Mouse (Mus musculus) adrenal gland (tissue): Measurements from ENCODE around the gene Jph2.
"Not testable (repeated sequence)": the region's sequence is repeated elsewhere in the genome, so short reads cannot be mapped to it uniquely, and the experiment has no call there.

Experiments used
- intact Hi-C: fragments of 180-260 bp; cut with DNase I; formaldehyde crosslinking; loops from one replicate; pipeline ENCODE4 v1.15.1; 2025

The Jph2 gene

GRCm38 (mm10) chr2:163412419-163412818, 14.6 kb upstream of the Jph2 start:
- intact Hi-C loops, result no loop called here

DNA sequence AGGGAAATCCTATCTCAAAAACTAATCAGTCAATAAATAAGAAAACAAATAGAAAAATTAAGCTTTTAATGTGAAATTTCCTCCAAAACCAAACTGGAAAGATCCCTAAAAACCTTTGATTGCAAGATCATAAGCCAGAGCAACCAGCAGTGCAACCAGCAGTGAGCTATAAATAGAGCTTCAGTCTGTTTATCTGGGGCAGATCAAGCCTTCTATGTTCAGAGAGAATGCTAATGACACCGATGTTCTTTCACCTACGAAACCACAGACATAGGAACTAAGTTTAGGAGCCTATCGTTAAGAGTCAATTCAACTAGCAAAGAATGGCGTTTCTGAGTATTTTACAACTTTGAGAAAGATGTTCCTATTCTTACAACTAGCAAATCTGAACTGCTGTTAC, 14.0 kb upstream of the Jph2 start:
- intact Hi-C loops, result no loop called here

- intact Hi-C loops, result not testable (repeated sequence)
These were observed 13.6 kb upstream of the Jph2 start for GRCm38 (mm10) chr2:163411344-163411743.

- intact Hi-C loops, result no loop called here
These were observed 12.4 kb upstream of the Jph2 start for GRCm38 (mm10) chr2:163410211-163410610.

GRCm38 (mm10) chr2:163404037-163404815, 6.4 kb upstream of the Jph2 start:
- intact Hi-C loops, result loop anchor here (5.0 kb wide), 1 partner anchor 302 kb away; no protein-coding TSS in a partner anchor

DNA sequence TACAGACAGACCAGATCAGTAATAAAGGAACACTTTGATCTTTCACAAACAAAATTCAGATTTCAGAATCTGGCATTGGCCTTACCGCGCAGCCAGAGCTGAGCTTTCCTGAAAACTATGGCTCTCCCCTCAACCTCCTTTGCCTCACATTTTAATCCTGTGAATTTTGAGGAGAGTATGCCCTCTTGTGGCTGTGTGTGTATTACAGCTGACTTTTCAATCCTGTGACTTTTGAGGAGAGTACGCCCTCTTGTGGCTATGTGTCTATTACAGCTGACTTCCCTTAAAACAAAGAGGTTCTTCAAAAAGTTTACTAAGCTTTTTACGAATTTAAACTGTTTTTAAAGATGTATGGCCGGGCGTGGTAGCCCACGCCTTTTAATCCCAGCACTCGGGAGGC, 3.4 kb upstream of the Jph2 start:
- intact Hi-C loops, result loop anchor here (1.0 to 5.0 kb wide), 2 partner anchors 61 to 299 kb away; no protein-coding TSS in a partner anchor

DNA sequence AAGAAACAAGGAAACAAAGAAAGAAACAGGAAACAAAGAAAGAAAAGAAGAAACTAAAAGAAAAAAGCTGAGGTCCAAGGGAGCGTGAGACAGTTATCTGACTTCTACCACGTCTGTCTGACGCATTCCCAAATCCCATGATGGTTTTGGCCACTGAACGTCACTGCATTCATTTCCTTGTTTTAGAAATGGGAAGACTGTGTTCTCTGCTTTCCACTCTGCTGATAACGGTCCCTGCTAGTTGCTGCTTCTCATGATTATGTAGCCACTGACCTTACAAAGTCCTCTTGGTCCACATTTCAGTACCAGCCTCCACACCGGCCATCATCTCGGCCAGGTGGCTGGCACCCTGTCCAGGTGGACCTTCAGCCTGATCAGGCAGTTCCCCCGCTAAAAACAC, 1.4 kb upstream of the Jph2 start:
- intact Hi-C loops, result no loop called here

DNA sequence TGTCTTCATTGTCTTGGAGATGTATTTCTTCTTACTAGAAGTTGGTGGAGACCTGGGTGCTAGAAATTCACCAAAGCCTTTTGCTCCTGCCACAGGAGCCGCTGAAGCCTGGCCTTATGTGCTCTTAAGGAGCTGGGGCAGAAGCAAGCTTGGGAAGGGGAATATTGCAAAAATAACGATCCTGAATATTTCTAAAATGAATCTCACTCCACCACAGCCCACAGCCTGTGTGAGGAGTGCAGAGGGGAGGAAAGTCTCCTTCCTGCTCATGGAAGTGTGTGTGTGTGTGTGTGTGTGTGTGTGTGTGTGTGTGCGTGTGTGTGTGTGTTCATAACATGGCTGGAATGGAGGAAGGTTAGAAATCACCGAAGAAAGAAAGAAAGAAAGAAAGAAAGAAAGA, 977 bp upstream of the Jph2 start:
- intact Hi-C loops, result no loop called here

DNA sequence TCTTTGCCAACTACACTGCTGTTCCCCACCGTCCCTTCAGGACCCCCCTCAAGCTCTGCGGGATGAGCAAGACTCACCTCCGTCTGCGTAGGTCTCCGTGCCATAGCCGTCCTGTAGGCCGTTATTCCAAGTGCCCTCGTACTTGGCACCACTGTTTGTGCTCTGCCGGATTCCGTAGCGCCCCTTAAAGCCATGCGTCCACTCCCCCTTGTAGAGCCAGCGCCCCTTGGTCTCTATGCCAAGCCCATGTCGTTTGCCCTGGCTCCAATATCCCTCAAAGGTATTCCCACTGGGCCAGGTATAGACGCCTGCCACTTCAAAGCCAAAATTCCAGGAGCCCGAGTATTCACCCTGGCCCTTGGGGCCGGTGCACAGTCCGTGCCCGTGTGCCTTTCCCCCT, 722 bp downstream of the Jph2 start:
- intact Hi-C loops, result no loop called here

- intact Hi-C loops, result no loop called here
These were observed 2.8 kb downstream of the Jph2 start for GRCm38 (mm10) chr2:163394977-163395376.

- intact Hi-C loops, result no loop called here
These were observed 3.8 kb downstream of the Jph2 start for GRCm38 (mm10) chr2:163393976-163394375.

GRCm38 (mm10) chr2:163393241-163393640, 4.6 kb downstream of the Jph2 start:
- intact Hi-C loops, result no loop called here

GRCm38 (mm10) chr2:163392436-163392835, 5.4 kb downstream of the Jph2 start:
- intact Hi-C loops, result no loop called here

DNA sequence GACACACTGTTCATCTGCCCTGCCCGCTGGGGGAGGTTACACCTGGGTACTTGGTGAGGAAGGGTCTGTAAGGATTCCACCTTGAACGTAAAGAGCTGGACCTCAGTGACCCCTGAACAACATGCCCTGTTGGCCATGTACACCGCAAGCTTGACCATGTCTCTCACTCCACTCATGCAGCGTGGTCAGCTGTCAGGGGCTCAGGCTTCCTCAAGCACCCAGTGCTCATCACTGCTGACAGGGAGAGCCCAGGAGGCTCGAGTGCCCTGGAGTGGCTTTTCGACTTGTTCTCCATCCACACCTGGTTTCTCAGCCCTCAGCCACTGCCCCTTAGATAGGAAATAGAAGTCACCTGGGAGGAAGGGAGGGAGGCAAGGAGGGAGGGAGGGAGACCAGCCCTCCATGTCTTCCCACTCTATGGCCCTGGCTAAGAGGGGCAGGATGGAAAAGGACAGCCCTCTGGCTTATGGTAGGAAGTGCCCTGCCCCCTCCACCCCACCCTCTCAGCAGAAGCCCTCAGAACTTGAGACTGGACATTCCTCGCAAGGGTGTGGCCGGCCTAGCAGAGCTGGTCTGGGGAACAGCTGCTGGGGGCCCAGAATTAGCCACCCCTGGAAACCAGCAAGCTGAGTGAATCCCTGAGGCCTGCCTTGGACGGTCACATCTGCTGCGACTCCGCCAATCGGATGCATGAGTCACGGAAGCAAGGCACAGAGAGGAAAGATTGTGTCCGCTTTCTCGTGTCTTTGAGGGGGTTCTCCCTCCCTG, 11.2 kb downstream of the Jph2 start:
- intact Hi-C loops, result no loop called here

GRCm38 (mm10) chr2:163385126-163385525, 12.7 kb downstream of the Jph2 start:
- intact Hi-C loops, result no loop called here

GRCm38 (mm10) chr2:163381246-163381645, 16.5 kb downstream of the Jph2 start:
- intact Hi-C loops, result no loop called here

DNA sequence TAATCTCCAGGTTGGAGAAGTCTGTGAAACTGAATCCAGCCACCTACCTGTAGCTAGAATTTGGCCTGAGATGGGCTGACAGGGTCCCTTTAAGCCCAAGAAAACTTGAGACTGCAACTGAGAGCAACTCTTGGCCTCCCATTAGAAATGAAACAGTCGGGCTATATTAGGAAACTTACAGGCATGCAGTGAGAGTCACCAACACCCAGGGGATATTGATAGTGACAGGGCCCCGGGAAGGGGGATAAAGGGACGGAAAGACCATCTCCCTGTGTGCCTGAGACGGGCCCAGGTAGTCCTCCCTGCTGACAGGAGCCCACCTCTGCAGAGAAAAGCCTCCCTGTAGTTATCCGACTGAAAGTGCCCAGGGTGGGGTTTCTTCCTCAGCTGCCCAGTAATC, 18.4 kb downstream of the Jph2 start:
- intact Hi-C loops, result no loop called here

DNA sequence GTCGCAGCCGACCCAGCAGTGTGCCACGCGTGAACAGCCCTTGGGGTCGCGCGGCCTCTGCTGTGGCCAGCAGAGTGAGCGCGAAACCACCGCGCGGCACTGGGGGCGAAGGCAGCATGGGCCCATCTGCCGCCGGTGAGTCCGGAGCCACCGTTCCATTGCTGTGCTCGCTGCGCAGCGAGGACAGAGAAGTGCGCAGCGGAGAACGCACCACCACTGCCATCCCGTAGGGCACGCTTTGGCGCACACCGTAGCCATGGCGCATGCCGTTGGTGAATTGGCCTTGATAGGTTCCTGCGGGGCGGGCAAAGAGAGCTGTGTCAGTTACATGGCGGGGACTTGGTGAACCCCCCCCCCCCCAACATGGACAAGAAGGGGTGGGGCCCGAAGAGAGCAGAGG, 21.7 kb downstream of the Jph2 start:
- intact Hi-C loops, result no loop called here

DNA sequence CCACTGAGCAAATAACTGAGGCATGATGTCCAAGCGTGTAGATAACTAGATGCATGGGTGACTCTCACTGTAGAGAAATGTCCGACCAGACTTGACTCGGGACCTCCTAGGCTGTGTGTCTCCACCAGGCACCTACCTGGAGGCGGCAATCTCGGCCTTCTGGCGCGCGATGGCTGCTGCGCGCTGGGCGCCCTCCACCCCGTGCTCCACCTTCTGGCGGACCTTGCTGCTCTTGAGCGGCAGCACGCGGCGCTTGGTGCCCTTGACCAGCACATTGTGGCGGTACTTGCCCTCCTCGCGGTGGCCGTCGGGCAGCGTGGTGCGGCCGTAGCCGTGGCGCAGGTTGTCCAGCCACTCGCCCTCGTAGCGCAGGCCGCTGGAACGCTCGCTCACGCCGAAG, 22.3 kb downstream of the Jph2 start:
- intact Hi-C loops, result no loop called here

DNA sequence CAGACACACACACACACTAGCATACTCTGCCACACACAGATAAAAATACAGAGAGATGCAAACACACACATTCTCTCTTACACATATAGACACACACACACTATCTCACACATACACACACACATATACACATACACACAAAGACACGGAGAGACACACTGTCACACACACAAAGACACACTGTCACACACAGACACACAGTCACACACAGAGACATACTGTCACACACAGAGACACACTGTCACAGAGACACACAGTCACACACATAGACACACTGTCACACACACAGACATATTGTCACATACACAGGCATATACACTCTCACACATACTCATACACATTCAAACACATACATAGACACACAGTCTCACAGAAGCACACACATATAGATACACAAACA, 25.2 kb downstream of the Jph2 start:
- intact Hi-C loops, result no loop called here

DNA sequence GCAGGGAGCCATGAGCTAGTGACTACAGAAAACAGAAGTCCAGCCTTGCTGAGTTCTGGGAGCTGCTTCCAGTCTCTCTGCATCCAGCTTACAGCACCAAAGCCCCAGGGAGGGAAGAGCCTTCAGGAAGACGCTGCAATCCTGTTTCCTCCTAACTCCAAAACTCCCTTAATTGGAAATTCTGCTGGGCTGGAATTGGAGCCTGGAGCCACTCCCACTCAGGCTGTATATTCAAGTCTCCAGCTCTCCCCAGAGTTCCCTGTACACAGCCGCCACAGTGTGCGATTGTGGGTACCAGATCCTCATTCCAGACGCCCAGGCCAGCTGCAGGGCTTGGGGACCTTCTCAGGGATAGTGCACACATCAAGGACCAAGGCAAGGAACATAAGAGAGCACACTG, 27.6 kb downstream of the Jph2 start:
- intact Hi-C loops, result no loop called here

DNA sequence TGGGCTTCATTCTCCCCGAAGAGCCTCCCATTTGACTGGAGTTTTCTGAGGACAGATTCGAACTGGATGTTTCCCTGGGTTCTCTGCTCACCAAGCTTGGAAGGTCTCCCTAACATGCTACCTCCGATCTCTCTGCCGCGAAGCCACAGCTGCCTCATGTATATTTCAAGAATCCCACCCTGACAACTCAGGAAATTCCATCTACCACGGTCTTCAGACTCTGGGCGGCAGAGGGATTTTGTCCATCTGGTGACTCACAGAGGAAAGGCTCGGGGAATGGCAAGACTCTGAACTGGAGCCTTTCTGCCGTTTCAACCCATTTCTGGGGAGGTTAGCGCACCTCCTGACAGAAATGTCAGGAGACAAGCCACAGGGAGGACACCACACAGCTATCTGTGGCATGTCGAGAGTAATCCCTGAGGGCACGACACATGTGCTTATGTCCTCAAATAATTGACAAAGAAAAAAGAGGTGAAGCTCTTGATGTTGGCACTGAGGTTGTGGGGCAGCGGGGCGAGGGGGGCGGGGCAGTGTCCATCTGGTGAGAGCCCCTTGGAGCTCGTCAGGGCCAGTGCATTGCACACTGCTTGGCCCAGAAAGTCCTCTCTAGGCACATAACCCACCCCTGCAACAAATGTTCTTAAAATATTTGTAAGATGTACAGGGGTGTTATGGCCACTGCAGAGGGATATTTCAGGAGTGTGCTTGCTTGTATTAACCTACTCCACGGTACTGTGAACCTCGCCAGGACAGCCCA, 32.8 kb downstream of the Jph2 start:
- intact Hi-C loops, result no loop called here
